Mouse (Mus musculus): Measurements from ENCODE around the gene Ythdf2.

GRCm38 (mm10) chr4:132169271-132169670 is 42.8 kb downstream of the Ythdf2 start:
- TF ChIP-seq CTCF (IDR thresholded peaks at IDR 0.05; ENCODE audit: extremely low read depth, insufficient read depth, low read length) (no peak), POLR2A (IDR thresholded peaks at IDR 0.05; ENCODE audit: extremely low read depth, insufficient read depth, low read length) (no peak)
